Mouse (Mus musculus) hindlimb bud, embryonic 11.5 days (tissue): ENCODE data around the gene Gm17604.

Source experiments
- DNase-seq: peaks from one replicate; pipeline ENCODE4 v3.0.0-alpha.2; 2012; ENCODE audit warnings: low read depth, low spot score; ENCODE audit errors: extremely low spot score

Gene Gm17604

DNA sequence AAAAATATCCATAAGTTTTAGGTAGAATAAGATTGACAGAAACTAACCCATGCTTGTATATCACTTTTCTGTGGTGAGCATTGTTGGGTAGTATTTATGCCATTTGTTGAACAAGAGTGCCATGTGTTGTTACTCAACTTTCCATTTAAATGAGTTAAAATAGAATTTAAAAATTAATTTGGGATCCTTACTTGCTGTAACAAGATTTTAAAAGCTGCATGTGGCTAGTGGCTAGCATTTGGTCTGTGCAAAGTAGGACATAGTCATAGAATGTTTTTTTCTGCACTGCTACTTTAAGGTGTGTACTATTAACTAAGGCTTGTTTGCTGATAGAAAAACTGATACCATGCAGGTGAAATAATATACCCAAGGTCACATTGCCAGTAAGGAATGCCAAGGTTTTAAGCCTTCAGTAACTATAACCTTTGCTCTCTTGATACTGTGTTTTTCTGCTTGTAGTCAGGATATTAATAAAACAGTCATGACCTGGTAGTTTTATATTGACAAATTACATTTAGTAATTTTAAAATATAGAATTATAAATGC lies at the start of gene Gm17604:
TSS of gene Gm17604 (minus strand) at position 51 of the 546 bp plus-strand sequence.
- DNase-seq: no peak

DNA sequence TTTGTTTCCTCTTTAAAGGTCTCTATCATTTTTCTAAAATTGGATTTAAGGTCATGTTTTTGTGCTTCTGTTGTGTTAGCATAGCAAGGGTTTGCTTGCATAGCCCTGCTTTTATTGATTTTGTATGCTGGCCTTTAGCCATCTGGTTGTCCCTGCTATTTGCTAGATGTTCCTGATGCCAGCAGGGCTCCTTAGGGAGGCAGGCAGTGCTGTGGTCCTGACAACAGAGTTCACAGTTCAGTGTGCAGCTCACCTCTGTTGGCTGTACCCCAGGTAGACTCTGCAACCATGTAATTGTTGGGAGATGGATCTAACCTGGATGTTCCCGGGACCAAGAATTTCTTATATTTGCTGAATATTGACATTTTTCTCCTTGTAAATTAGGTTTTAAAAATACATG lies 45.3 kb upstream of the Gm17604 start:
- DNase-seq: no peak

DNA sequence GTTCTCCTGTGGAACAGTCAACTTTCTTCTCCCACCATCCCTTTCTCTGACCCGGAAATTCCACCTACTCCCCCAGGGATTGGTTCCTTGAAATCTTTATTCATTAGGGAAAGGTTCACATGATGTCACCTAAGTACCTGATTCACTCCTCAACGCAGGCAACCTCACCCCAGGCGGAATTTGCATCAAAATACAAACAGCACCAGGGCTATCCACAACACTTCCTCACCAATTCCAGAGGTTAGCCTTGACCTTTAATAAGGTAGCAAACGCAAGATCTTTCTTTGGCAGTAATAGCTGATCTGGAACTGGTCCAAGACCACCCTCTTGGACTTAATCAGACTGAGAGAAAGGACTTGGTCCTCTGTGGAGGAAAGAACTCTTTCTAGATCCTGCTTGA lies 1.5 kb downstream of the Gm17604 start:
- no peak for DNase-seq

DNA sequence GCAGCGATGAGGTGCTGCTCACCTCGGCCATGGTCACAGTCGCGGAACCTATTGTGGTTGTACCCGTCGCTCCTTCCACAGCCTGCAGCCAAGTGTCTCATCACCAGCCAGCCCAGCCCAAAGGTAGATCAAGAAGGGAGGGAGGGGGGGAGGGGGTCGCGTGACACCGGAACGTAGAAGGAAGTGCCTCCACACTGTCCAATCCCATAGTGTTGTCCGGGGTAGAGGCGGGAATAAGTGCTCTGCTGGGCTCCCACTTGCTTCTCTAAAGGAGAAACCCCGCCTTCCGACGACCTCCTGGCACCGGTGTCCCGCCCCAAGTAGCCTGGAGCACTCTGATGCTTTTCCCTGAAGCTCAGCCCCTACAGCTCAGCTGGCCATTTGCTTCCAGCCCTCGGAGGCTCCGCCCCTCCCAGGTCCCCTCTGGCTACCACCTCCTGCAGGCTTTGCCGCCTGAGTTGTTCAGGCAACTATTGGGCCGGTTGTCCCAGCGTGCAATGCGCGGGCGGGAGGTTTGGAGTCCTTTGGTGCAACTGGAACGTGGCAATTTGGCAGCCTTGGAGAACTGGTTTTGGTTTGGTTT lies 24.3 kb downstream of the Gm17604 start, which contains the start of the genes Mospd2 and Fancb:
TSS of gene Mospd2 (minus strand) at position 183 of the 583 bp plus-strand sequence.
TSS of gene Fancb (plus strand) at position 400 of the 583 bp plus-strand sequence.
- peak; percentile 44 for DNase-seq

DNA sequence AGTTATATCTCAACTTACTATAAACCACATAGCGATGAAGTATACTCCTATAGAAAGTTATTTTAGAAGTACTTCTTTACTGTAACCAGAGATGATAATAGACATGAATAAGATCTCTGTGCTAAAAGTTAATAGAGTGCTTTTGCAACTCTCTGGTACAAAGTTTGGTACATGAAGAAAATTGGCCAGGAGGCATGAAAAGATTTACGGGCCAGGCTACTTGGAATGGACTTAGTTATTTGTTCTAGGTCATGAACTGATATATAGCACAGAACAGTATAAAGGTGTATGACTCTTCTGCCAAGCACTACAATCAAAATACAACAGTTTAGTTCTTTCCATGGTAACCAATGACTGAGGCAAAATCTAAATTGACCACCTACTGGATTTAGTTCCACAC lies 25.8 kb downstream of the Gm17604 start:
- no peak for DNase-seq

DNA sequence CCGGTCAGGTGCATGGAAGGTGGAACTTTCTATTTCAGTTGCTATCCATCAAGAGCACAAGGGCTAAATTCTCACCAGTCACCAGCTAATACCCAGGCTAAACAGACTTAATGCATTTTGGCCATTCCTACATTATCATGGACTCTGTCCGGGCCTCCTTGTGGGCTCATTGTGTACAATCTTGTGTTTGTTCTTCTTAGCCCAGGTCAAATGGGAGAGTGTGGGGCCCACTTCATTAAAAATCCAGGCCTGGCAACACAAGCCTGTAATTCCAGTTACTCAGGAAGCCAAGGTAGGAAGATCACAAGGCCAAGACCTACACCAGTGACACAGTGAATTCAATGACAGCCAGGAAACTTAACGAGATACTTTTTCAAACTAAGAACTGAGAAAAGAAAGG lies 33.4 kb downstream of the Gm17604 start:
- no peak for DNase-seq

DNA sequence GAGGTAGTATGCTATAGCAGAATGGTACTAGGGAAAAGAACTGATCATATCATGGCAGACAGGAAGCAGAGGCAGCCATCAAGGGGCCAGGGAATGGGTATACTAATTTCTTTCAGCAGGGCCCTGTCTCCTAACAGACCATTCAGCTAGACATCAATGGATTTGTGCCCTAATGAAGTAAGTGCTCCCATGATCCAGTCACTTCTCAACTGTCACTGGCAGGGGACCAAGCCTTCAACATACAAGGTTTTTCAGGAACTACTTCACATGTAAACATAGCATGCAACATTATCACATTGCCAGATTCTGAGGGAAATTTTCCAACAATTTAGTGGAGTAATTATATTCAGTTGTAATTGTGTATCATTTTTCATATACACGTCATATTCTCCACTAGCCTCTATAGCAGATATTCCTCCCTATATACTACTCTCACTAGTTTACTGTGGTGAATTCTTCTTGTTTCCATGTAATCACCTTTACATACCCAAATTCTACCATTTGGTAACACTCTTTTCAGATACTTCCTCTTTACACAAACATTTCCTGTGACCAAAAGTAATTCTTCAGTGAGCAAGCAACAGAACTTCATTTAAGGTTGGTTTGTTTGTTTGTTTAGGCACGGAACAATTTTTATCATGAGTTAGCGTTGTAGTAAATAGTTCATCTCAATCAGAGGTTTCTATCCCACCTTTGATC lies 38.7 kb downstream of the Gm17604 start:
- DNase-seq: no peak
